Mouse (Mus musculus): ENCODE measurements around the gene Smim7. TPM values are rescaled to one million over a fixed set of nuclear protein-coding genes. Genes with fewer than 3 reads are reported as not detected.

The Smim7 gene
- polyA plus RNA-seq, 1 experiment from 2014 or later, result 118 TPM

- Histone ChIP-seq H3K9ac (ENCODE audit: low read length) (peak overlapping the region; percentile 73), H3K9me3 (ENCODE audit: control insufficient read depth, low read length) (no peaks in the 10 kb centered on the region)
- 3% methylated on average over 5 of the region's 5 CpGs for WGBS
These were observed 21.5 kb downstream of the Smim7 start for GRCm38 (mm10) chr8:72549314-72549892.

DNA sequence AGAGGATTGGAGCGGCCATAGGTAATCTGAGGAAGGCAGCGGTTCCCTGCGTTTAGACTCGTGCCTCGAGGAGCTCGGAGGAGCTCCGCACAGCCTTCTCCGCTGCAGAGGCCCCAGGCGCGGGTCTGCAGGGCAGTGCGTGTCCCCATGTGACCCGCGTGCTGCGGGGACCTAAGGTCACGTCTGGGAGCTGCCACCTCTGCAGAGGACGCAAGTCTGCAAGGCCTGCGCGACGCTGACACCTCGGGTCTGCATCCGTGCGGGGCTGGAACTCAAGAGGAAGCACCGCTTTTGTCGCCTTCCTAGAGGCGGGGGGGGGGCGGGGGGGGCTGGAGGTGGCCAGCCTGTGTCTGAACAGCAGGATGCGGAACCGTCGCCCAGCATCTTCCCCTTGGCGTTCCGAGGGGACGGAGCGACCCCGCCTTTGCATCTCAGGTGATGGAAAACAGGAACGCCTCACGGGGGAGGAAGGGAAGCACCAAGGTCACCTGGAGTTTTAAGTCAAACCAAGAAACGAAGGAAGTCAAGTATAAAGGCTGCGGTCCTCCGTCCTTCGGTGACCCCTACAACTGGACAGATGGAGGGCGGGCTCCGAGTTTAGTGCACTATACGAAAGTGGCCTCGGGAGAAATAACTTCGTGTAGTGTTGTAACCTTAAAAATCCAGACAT lies 22.1 kb downstream of the Smim7 start:
- DNase-seq (ENCODE audit: low spot score) (no peak), ATAC-seq (ENCODE audit: low FRiP score, low TSS enrichment) (no peak; the same call in 1 of the 2 replicates)
- H3K4me3 ChIP-seq (ENCODE audit: low read depth, low read length), result peak overlapping the region; percentile 90
- peak overlapping the region; percentile 99 for H3K4me2 ChIP-seq (replicated peaks; ENCODE audit: low read depth)
- H3K4me1 ChIP-seq (replicated peaks; ENCODE audit: control insufficient read depth, insufficient read depth), result 0 out of 2 replicates have a peak, but pooled peaks cover 3% of the 10 kb centered on the region
- under 1% methylated on average over 45 of the region's 45 CpGs for WGBS
- no peak for TF ChIP-seq EP300 (optimal IDR thresholded peaks at IDR 0.05)
- no peak for TF ChIP-seq CTCF (IDR thresholded peaks at IDR 0.05; ENCODE audit: low read depth)
- peak overlapping the region; percentile 91 for H3K27ac ChIP-seq (replicated peaks)
- no peaks in the 10 kb centered on the region for H3K27me3 ChIP-seq (ENCODE audit: control insufficient read depth, insufficient read depth, low read length)
- peak overlapping the region; percentile 73 for H3K9ac ChIP-seq (ENCODE audit: low read length)
- H3K36me3 ChIP-seq (ENCODE audit: control insufficient read depth, insufficient read depth, low read length), result no peaks in the 10 kb centered on the region
- H3K9me3 ChIP-seq (ENCODE audit: control insufficient read depth, low read length), result no peaks in the 10 kb centered on the region

More at GRCm38 (mm10) chr8:72549314-72549892, 21.5 kb downstream of the Smim7 start:
- Histone ChIP-seq H3K4me3 (ENCODE audit: low read depth, low read length) (peak overlapping the region; percentile 90), H3K36me3 (ENCODE audit: control insufficient read depth, insufficient read depth, low read length) (no peaks in the 10 kb centered on the region), H3K27ac (replicated peaks) (peak overlapping the region; percentile 91), H3K4me1 (replicated peaks; ENCODE audit: control insufficient read depth, insufficient read depth) (0 out of 2 replicates have a peak, but pooled peaks cover 3% of the 10 kb centered on the region), H3K27me3 (ENCODE audit: control insufficient read depth, insufficient read depth, low read length) (no peaks in the 10 kb centered on the region), H3K4me2 (replicated peaks; ENCODE audit: low read depth) (peak overlapping the region; percentile 99)
- TF ChIP-seq EP300 (optimal IDR thresholded peaks at IDR 0.05) (peak; percentile 59), CTCF (IDR thresholded peaks at IDR 0.05; ENCODE audit: low read depth) (no peak)
- DNase-seq (ENCODE audit: low spot score), result peak; percentile 35
- no peak for ATAC-seq (ENCODE audit: low FRiP score, low TSS enrichment)

DNA sequence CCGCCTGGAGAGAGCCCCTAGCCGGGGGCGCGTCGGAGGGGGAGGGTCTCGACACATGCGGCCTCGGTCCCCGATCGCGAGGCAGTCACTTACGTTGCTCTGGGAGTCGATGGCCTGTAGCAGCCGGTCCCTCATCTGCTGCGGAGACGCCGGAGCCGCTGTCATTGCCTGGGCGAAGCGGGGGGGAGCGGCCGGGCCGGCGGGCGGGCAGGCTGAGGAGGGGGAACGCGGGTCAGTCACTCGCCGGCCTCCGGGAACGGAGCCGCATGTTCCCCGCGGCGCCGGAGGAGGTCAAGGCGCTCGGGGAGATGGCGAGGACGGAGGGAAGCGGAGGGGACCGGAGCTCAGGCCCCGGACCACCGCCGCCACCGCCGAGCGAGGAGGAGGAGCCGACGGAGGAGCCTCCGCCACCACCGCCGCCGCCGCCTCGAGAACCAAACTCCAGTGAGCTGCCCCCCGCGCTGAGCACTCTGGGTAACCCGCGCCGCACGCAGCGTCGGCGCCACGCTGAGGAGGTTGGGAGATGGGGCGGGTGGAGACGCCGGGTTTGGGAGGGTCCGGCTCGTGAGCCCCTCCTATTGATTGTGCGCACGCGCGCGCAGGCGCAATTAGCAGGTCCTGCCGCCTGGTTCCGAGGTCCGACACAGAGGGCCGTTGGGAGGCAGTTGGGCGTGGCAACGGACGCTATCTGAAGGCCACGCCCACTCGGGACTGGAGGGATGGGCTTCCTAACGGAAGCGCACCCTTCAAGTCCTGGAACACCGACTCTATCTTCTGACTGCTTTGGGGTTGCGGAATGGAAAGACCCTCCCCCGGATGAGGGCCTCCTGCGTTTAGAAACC lies 22.9 kb downstream of the Smim7 start, which contains the start of gene Med26:
TSS of gene Med26 (minus strand) at position 469 of the 842 bp plus-strand sequence.
- H3K4me3 ChIP-seq (ENCODE audit: low read depth, low read length), result peak within 1 kb of the TSS; percentile 90
- no peaks in the 10 kb centered on the region for H3K27me3 ChIP-seq (ENCODE audit: control insufficient read depth, insufficient read depth, low read length)
- peak within 1 kb of the TSS; percentile 91 for H3K27ac ChIP-seq (replicated peaks)
- no peaks in the 10 kb centered on the region for H3K9me3 ChIP-seq (ENCODE audit: control insufficient read depth, low read length)
- ATAC-seq (ENCODE audit: low FRiP score, low TSS enrichment), result peak; percentile 97
- TF ChIP-seq CTCF (IDR thresholded peaks at IDR 0.05; ENCODE audit: low read depth) (peak; percentile 46), EP300 (optimal IDR thresholded peaks at IDR 0.05) (no peak)
- no peaks in the 10 kb centered on the region for H3K36me3 ChIP-seq (ENCODE audit: control insufficient read depth, insufficient read depth, low read length)
- 0 out of 2 replicates have a peak, but pooled peaks cover 3% of the 10 kb centered on the region for H3K4me1 ChIP-seq (replicated peaks; ENCODE audit: control insufficient read depth, insufficient read depth)
- WGBS, result under 1% methylated on average over 83 of the region's 92 CpGs
- H3K9ac ChIP-seq (ENCODE audit: low read length), result peak within 1 kb of the TSS; percentile 99
- peak; percentile 98 for DNase-seq (ENCODE audit: low spot score)
- H3K4me2 ChIP-seq (replicated peaks; ENCODE audit: low read depth), result peak within 1 kb of the TSS; percentile 99

DNA sequence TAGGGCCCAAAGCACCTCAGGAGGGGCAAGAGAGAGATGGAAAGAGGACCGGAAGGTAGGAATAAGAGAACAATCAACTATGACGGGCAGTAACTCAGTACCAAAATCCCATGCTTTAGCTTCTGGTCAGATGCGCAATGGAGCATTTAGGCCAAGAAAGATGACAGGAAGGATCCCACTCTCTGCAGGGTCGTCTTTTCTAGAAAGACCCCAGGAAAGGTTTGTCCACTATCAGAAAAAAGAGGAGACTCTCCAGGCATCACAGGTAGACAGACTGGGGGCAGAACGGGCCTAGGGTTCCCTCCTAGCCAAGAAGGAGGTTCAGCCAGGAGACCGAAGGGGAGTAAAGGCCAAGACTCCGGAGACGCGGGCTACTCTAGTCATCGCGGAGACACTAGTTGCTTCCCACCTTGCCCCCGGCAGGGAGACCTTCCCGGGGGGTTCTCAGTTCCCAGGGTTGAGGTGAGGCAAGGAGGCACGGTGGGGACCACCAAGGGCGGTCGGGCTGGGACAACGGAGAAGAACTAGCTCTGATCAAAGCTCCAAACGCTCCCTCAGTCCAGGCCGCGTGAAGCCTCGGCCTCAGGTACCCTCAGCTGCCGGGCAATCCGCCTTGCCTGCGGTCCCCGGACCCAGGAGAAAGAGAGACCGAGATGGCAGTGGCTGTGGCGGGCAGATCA lies 23.6 kb downstream of the Smim7 start:
- Histone ChIP-seq H3K9ac (ENCODE audit: low read length) (peak overlapping the region; percentile 99), H3K4me3 (ENCODE audit: low read depth, low read length) (peak overlapping the region; percentile 90), H3K27ac (replicated peaks) (peak overlapping the region; percentile 89), H3K4me1 (replicated peaks; ENCODE audit: control insufficient read depth, insufficient read depth) (0 out of 2 replicates have a peak, but pooled peaks cover 3% of the 10 kb centered on the region), H3K27me3 (ENCODE audit: control insufficient read depth, insufficient read depth, low read length) (no peaks in the 10 kb centered on the region), H3K9me3 (ENCODE audit: control insufficient read depth, low read length) (no peaks in the 10 kb centered on the region), H3K36me3 (ENCODE audit: control insufficient read depth, insufficient read depth, low read length) (no peaks in the 10 kb centered on the region), H3K4me2 (replicated peaks; ENCODE audit: low read depth) (peak overlapping the region; percentile 99)
- DNase-seq (ENCODE audit: low spot score) (peak; percentile 51), ATAC-seq (ENCODE audit: low FRiP score, low TSS enrichment) (no peak)
- 2% methylated on average over 27 of the region's 27 CpGs for WGBS
- TF ChIP-seq EP300 (optimal IDR thresholded peaks at IDR 0.05) (no peak), CTCF (IDR thresholded peaks at IDR 0.05; ENCODE audit: low read depth) (no peak)

DNA sequence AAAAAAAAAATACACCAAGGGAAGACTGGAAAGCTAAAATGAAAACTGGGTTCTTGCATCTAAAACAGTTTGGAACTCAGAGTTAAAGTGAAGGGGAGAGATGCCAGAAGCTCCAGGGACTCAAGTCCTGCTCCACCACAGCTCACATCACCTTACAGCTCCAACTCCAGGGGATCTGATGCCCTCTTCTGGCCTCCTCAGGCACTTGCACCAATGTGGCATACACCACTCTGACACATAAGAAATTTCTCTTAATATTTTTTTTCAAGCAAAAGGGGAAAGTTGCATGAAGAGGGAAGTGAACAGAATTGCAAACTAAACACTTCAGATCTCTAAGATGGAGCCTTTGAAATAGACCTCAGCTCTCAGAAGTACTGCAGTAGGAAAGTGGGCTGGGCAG lies 31.7 kb downstream of the Smim7 start:
- no peaks in the 10 kb centered on the region for H3K27me3 ChIP-seq (ENCODE audit: control insufficient read depth, insufficient read depth, low read length)
- H3K9ac ChIP-seq (ENCODE audit: low read length), result no peak overlapping the region
- H3K4me1 ChIP-seq (replicated peaks; ENCODE audit: control insufficient read depth, insufficient read depth), result no peaks in the 10 kb centered on the region
- no peak for ATAC-seq (ENCODE audit: low FRiP score, low TSS enrichment)
- TF ChIP-seq EP300 (optimal IDR thresholded peaks at IDR 0.05) (no peak), CTCF (IDR thresholded peaks at IDR 0.05; ENCODE audit: low read depth) (peak; percentile 57)
- no peaks in the 10 kb centered on the region for H3K9me3 ChIP-seq (ENCODE audit: control insufficient read depth, low read length)
- H3K27ac ChIP-seq (replicated peaks), result no peak overlapping the region
- no peak overlapping the region for H3K4me3 ChIP-seq (ENCODE audit: low read depth, low read length)
- no peak overlapping the region for H3K4me2 ChIP-seq (replicated peaks; ENCODE audit: low read depth)
- H3K36me3 ChIP-seq (ENCODE audit: control insufficient read depth, insufficient read depth, low read length), result no peaks in the 10 kb centered on the region
- DNase-seq (ENCODE audit: low spot score), result no peak
